Mouse (Mus musculus) midbrain, postnatal 0 days (tissue): ENCODE measurements at regions not wholly inside any gene's neighbourhood (a gene's known extent, or its start where the extent isn't known, plus 50 kb on each side); places are given as distances from the start of the nearest gene placed in this dataset.

Experiments
- ATAC-seq: fragments of 200-750 bp; cut with Nextera tagmentation; 2 replicates; pipeline ENCODE4 v1.8.0; 2017; ENCODE audit warnings: moderate number of reproducible peaks, mild to moderate bottlenecking, moderate TSS enrichment, moderate library complexity; ENCODE audit not compliant: low FRiP score
- DNase-seq: peaks from one replicate; pipeline ENCODE4 v3.0.0-alpha.2; 2015; ENCODE audit warnings: low spot score
- H3K27ac ChIP-seq: fragments of 300-500 bp; sonication (generic); 2 replicates; pipeline ENCODE4 v1.5.1; 2014; ENCODE audit warnings: low read depth, mild to moderate bottlenecking, low read length, mixed read lengths
- H3K27me3 ChIP-seq: fragments of 300-500 bp; sonication (generic); 2 replicates; pipeline ENCODE4 v1.6.1; 2014; ENCODE audit warnings: low read length, control low read depth, mixed read lengths; ENCODE audit not compliant: insufficient read depth
- H3K36me3 ChIP-seq: fragments of 300-500 bp; sonication (generic); 2 replicates; pipeline ENCODE4 v1.6.1; 2014; ENCODE audit warnings: low read length, control low read depth, mixed read lengths; ENCODE audit not compliant: insufficient read depth
- H3K4me1 ChIP-seq: fragments of 300-500 bp; sonication (generic); 2 replicates; pipeline ENCODE4 v1.6.1; 2014; ENCODE audit warnings: mild to moderate bottlenecking, control low read depth, antibody characterized with exemption, low read length, mixed read lengths; ENCODE audit not compliant: insufficient read depth
- H3K4me2 ChIP-seq: fragments of 300-500 bp; sonication (generic); 2 replicates; pipeline ENCODE4 v1.6.1; 2014; ENCODE audit warnings: low read depth, mild to moderate bottlenecking, low read length, mixed read lengths; ENCODE audit not compliant: poor library complexity, severe bottlenecking
- H3K4me3 ChIP-seq: fragments of 300-500 bp; sonication (generic); 2 replicates; pipeline ENCODE4 v1.5.1; 2014; ENCODE audit warnings: low read depth, mild to moderate bottlenecking, low read length, moderate library complexity
- H3K9ac ChIP-seq: fragments of 300-500 bp; sonication (generic); replicated peaks from 2 replicates; pipeline ENCODE4 v1.6.1; 2014; ENCODE audit warnings: mild to moderate bottlenecking, low read length, moderate library complexity, mixed read lengths; ENCODE audit not compliant: poor library complexity, severe bottlenecking
- H3K9me3 ChIP-seq: fragments of 300-500 bp; sonication (generic); 2 replicates; pipeline ENCODE4 v1.6.1; 2016; ENCODE audit warnings: low read length, control low read depth
- CTCF ChIP-seq: IDR thresholded peaks from 2 replicates; pipeline ENCODE4 v1.5.1; 2016; ENCODE audit warnings: antibody characterized with exemption, mild to moderate bottlenecking
- WGBS: fragments of 180-500 bp; shearing (Covaris S2); extraction: QIAGEN DNeasy Blood & Tissue Kit; methylation state at CpG from one replicate; pipeline ENCODE4 v1.1.7; 2014; 5-methylcytosine and 5-hydroxymethylcytosine counted together

- peak; percentile 21 for DNase-seq
- H3K27ac ChIP-seq = no peak overlapping the region
- H3K36me3 ChIP-seq = no peaks in the 10 kb centered on the region
These were observed 1243.1 kb upstream of the Got2 start for GRCm38 (mm10) chr8:97131285-97132017.

GRCm38 (mm10) chr8:97130827-97131226, 1242.5 kb upstream of the Got2 start:
- DNase-seq (no peak), ATAC-seq (no peak)
- WGBS = 58% methylated on average over 2 of the region's 2 CpGs
- Histone ChIP-seq H3K27me3 (no peaks in the 10 kb centered on the region), H3K9ac (no peak overlapping the region), H3K4me2 (no peak overlapping the region), H3K9me3 (no peaks in the 10 kb centered on the region), H3K36me3 (no peaks in the 10 kb centered on the region), H3K4me1 (no peaks in the 10 kb centered on the region), H3K27ac (no peak overlapping the region), H3K4me3 (no peak overlapping the region)
- no peak for TF ChIP-seq CTCF

More at GRCm38 (mm10) chr8:97131285-97132017, 1243.1 kb upstream of the Got2 start:
- 35% methylated on average over 1 of the region's 1 CpGs for WGBS
- no peak for ATAC-seq
- no peak for TF ChIP-seq CTCF
- no peak overlapping the region for H3K4me2 ChIP-seq
- H3K9ac ChIP-seq = no peak overlapping the region
- no peaks in the 10 kb centered on the region for H3K27me3 ChIP-seq
- H3K4me1 ChIP-seq = no peaks in the 10 kb centered on the region
- no peak overlapping the region for H3K4me3 ChIP-seq
- H3K9me3 ChIP-seq = no peaks in the 10 kb centered on the region

- Histone ChIP-seq H3K4me1 (no peaks in the 10 kb centered on the region), H3K27me3 (no peaks in the 10 kb centered on the region), H3K9me3 (no peaks in the 10 kb centered on the region), H3K27ac (no peak overlapping the region), H3K9ac (no peak overlapping the region), H3K4me2 (no peak overlapping the region), H3K36me3 (no peaks in the 10 kb centered on the region), H3K4me3 (no peak overlapping the region)
- DNase-seq (peak; percentile 6), ATAC-seq (no peak)
- no peak for TF ChIP-seq CTCF
- WGBS = 51% methylated on average over 4 of the region's 4 CpGs
These were observed 1220.5 kb upstream of the Got2 start for GRCm38 (mm10) chr8:97108719-97109391.
